Mouse (Mus musculus): ENCODE results near the gene Six1.

DNA sequence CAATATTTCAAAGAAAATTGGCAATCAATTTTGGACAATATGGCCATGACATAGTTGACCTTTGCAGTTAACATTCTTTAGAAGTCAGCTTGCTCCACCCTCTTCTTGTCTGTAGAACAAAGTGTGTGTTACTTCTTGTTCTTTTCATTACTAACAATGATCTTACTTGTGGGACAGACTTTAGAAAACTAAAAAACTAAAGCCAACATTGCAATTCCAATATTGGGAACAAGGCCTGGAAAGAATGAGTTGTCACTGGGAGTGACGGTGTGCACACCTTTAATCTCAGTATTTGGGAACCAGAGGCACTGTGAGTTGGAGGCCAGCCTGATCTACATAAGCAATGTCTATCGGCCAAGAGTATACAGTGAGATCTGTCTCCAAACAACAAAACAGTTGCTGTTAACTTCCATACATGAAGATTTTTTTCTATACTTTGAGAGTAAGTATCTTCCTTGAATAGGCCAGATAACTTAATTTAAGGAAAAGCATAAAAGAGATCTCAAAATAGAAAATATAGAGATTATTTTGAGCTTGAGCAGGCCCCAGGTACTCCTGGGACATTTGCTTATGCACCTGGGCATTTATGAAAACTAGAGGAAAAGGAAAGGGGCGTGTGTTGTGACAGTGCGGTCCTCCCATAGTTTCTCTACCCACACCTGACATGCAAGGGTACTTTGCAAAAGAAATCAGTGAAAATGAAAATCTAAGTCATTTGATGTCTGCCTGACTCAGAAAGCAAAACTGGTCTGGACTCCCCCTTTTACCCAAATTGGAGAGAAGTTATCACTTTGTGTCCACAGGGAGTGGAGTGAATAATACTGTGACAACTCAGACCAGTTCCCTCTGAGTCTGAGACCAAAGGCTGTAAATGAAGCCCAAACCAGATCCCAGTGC lies 55.3 kb downstream of the Six1 start:
- TF ChIP-seq CTCF (IDR thresholded peaks at IDR 0.05; ENCODE audit: borderline replicate concordance, insufficient read depth, low read depth, low read length), result no peak
- no peak for TF ChIP-seq POLR2A (IDR thresholded peaks at IDR 0.05; ENCODE audit: borderline replicate concordance, insufficient read depth, low read length)

Data from cerebellum, adult 2 months (tissue).